18 mouse cellular contexts compared by ENCODE assay signal in genomic region chr15:95425085-95425484, GRCm38 (mm10).
"Had no signal": no experiment of that assay in that cellular context is flagged by ENCODE, and none has a peak within 500 bp of the region (broad histone marks: within the 10 kb centered on the region; RNA-seq: fewer than 3 reads in every experiment).

No protein-coding gene starts in this region.

- DNase-seq: kidney, adult 11 months; kidney, adult 8-10 months; kidney, postnatal 10 days; kidney, postnatal 36 days; liver, embryonic 13.5 days; lung, adult 2 months; lung, postnatal 14 days; lung, postnatal 4 days; retina, postnatal 1 day; thymus, adult 2 months; thymus, postnatal 14 days; thymus, postnatal 4 days had no signal

- H3K4me3 ChIP-seq: intestine, embryonic 15.5 days; kidney, embryonic 15.5 days; liver, embryonic 13.5 days; midbrain, embryonic 10.5 days; midbrain, embryonic 15.5 days; neural tube, embryonic 12.5 days had no signal

- H3K9ac ChIP-seq: intestine, embryonic 15.5 days; kidney, embryonic 15.5 days; liver, embryonic 13.5 days; midbrain, embryonic 15.5 days; neural tube, embryonic 12.5 days had no signal

- H3K27me3 ChIP-seq: intestine, embryonic 15.5 days; kidney, embryonic 15.5 days; liver, embryonic 13.5 days; midbrain, embryonic 15.5 days; neural tube, embryonic 12.5 days had no signal

- ATAC-seq: intestine, embryonic 15.5 days; midbrain, embryonic 15.5 days had no signal

- H3K36me3 ChIP-seq: intestine, embryonic 15.5 days; kidney, embryonic 15.5 days; liver, embryonic 13.5 days; midbrain, embryonic 15.5 days; neural tube, embryonic 12.5 days had no signal

- H3K27ac ChIP-seq: intestine, embryonic 15.5 days; kidney, embryonic 15.5 days; liver, embryonic 13.5 days; midbrain, embryonic 10.5 days; midbrain, embryonic 15.5 days; neural tube, embryonic 12.5 days; stomach, postnatal 0 days had no signal

- H3K9me3 ChIP-seq: intestine, embryonic 15.5 days; kidney, embryonic 15.5 days; liver, embryonic 13.5 days; midbrain, embryonic 10.5 days; midbrain, embryonic 15.5 days; neural tube, embryonic 12.5 days had no signal

- H3K4me2 ChIP-seq: intestine, embryonic 15.5 days; kidney, embryonic 15.5 days; liver, embryonic 13.5 days; midbrain, embryonic 15.5 days; neural tube, embryonic 12.5 days had no signal

- H3K4me1 ChIP-seq: intestine, embryonic 15.5 days; kidney, embryonic 15.5 days; liver, embryonic 13.5 days had no signal
